Mouse (Mus musculus) thymus, adult 2 months (tissue): ENCODE results near the gene 2700081O15Rik. TPM values are rescaled to one million over a fixed set of nuclear protein-coding genes. Genes with fewer than 3 reads are reported as not detected.

ENCODE experiments used
- DNase-seq: peaks from one replicate; pipeline ENCODE4 v3.0.0; 2021
- H3K27ac ChIP-seq: fragments of 200-500 bp; 2 replicates; pipeline ENCODE4 v1.5.1; 2012; ENCODE audit warnings: low read length, control low read depth; ENCODE audit not compliant: control insufficient read depth, insufficient read depth
- H3K27me3 ChIP-seq: fragments of 200-500 bp; 2 replicates; pipeline ENCODE4 v1.6.1; 2012; ENCODE audit warnings: mild to moderate bottlenecking, low read length, moderate library complexity, mixed read lengths; ENCODE audit not compliant: control insufficient read depth, insufficient read depth
- H3K36me3 ChIP-seq: fragments of 200-500 bp; 2 replicates; pipeline ENCODE4 v1.6.1; 2012; ENCODE audit warnings: mild to moderate bottlenecking, low read length, moderate library complexity; ENCODE audit not compliant: control insufficient read depth, insufficient read depth
- H3K4me1 ChIP-seq: fragments of 200-500 bp; replicated peaks from 2 replicates; pipeline ENCODE4 v1.6.1; 2012; ENCODE audit warnings: low read length; ENCODE audit not compliant: control insufficient read depth, insufficient read depth
- H3K4me3 ChIP-seq: fragments of 200-500 bp; 2 replicates; pipeline ENCODE4 v1.5.1; 2012; ENCODE audit warnings: mild to moderate bottlenecking, low read length, control low read depth, moderate library complexity; ENCODE audit not compliant: control insufficient read depth, insufficient read depth
- CTCF ChIP-seq: fragments of 200-500 bp; IDR thresholded peaks from 2 replicates; pipeline ENCODE4 v1.5.1; 2012; ENCODE audit warnings: mild to moderate bottlenecking, control low read depth, low read length, moderate library complexity, borderline replicate concordance; ENCODE audit not compliant: control insufficient read depth, poor library complexity, insufficient read depth; ENCODE audit errors: extremely low read depth
- POLR2A ChIP-seq: fragments of 200-500 bp; IDR thresholded peaks from 2 replicates; pipeline ENCODE4 v1.6.1; 2012; ENCODE audit warnings: mild to moderate bottlenecking, low read length, control low read depth, moderate library complexity; ENCODE audit not compliant: control insufficient read depth, poor library complexity, insufficient read depth; ENCODE audit errors: extremely low read depth
- WGBS: fragments of 180-500 bp; shearing (Covaris S2); methylation state at CpG from one replicate; pipeline ENCODE4 v1.1.7; 2018; 5-methylcytosine and 5-hydroxymethylcytosine counted together
- polyA plus RNA-seq: library from polyadenylated mRNA; depleted of rRNA; stranded (reverse); fragments of >200 nt; gene quantifications from 2 replicates; pipeline ENCODE4 v1.2.3, GENCODE M21; 2012

Gene 2700081O15Rik
- polyA plus RNA-seq, 1 experiment, result 68.3 TPM

GRCm38 (mm10) chr19:7420108-7420507 lies 2.7 kb downstream of the 2700081O15Rik start:
- TF ChIP-seq POLR2A, result no peak
- no peak for TF ChIP-seq CTCF
- Histone ChIP-seq H3K4me3 (no peak overlapping the region), H3K4me1 (peaks cover 26% of the 10 kb centered on the region), H3K27me3 (peaks cover 3% of the 10 kb centered on the region; the same call in 1 of the 2 replicates), H3K36me3 (peaks cover 29% of the 10 kb centered on the region), H3K27ac (no peak overlapping the region)
- no peak for DNase-seq
- 80% methylated on average over 12 of the region's 12 CpGs for WGBS

- Histone ChIP-seq H3K4me1 (peaks cover 26% of the 10 kb centered on the region), H3K4me3 (no peak overlapping the region), H3K27ac (no peak overlapping the region), H3K27me3 (peaks cover 3% of the 10 kb centered on the region; the same call in 1 of the 2 replicates), H3K36me3 (peaks cover 36% of the 10 kb centered on the region)
- no peak for TF ChIP-seq CTCF
- no peak for TF ChIP-seq POLR2A
- 89% methylated on average over 27 of the region's 27 CpGs for WGBS
- DNase-seq, result no peak
These were observed 3.6 kb downstream of the 2700081O15Rik start for GRCm38 (mm10) chr19:7420841-7421601.

- H3K36me3 ChIP-seq, result peaks cover 45% of the 10 kb centered on the region
These were observed 4.5 kb downstream of the 2700081O15Rik start for GRCm38 (mm10) chr19:7421602-7422591.

GRCm38 (mm10) chr19:7422656-7423027 lies 5.2 kb downstream of the 2700081O15Rik start:
- Histone ChIP-seq H3K36me3 (peaks cover 52% of the 10 kb centered on the region), H3K27ac (no peak overlapping the region), H3K27me3 (no peaks in the 10 kb centered on the region), H3K4me1 (peaks cover 20% of the 10 kb centered on the region), H3K4me3 (no peak overlapping the region)
- 90% methylated on average over 35 of the region's 35 CpGs for WGBS
- DNase-seq, result no peak
- TF ChIP-seq POLR2A, result no peak
- TF ChIP-seq CTCF, result no peak

More at GRCm38 (mm10) chr19:7421602-7422591, 4.5 kb downstream of the 2700081O15Rik start:
- Histone ChIP-seq H3K4me1 (peaks cover 22% of the 10 kb centered on the region), H3K4me3 (no peak overlapping the region), H3K27me3 (no peaks in the 10 kb centered on the region), H3K27ac (no peak overlapping the region)
- DNase-seq, result no peak
- TF ChIP-seq POLR2A, result no peak
- TF ChIP-seq CTCF, result no peak
- 96% methylated on average over 48 of the region's 48 CpGs for WGBS

- no peak overlapping the region for H3K4me3 ChIP-seq
- DNase-seq, result no peak
- peaks cover 57% of the 10 kb centered on the region for H3K36me3 ChIP-seq
- H3K4me1 ChIP-seq, result peaks cover 19% of the 10 kb centered on the region
- no peak overlapping the region for H3K27ac ChIP-seq
- TF ChIP-seq CTCF (no peak), POLR2A (no peak)
- 91% methylated on average over 51 of the region's 51 CpGs for WGBS
- no peaks in the 10 kb centered on the region for H3K27me3 ChIP-seq
These were observed 5.7 kb downstream of the 2700081O15Rik start for GRCm38 (mm10) chr19:7423028-7423655.

- no peaks in the 10 kb centered on the region for H3K27me3 ChIP-seq
- H3K4me3 ChIP-seq, result no peak overlapping the region
- 91% methylated on average over 16 of the region's 16 CpGs for WGBS
- no peak overlapping the region for H3K27ac ChIP-seq
- peaks cover 16% of the 10 kb centered on the region for H3K4me1 ChIP-seq
- no peak for TF ChIP-seq POLR2A
- TF ChIP-seq CTCF, result no peak
- peaks cover 62% of the 10 kb centered on the region for H3K36me3 ChIP-seq
- no peak for DNase-seq
These were observed 6.2 kb downstream of the 2700081O15Rik start for GRCm38 (mm10) chr19:7423656-7424030.
